Mouse (Mus musculus) small intestine, adult 2 months (tissue): ENCODE results near the gene Med6.

Experiments used
- CTCF ChIP-seq: fragments of 200-500 bp; IDR thresholded peaks from 2 replicates; pipeline ENCODE4 v1.5.1; 2012; ENCODE audit warnings: low read depth, mild to moderate bottlenecking, control low read depth, inconsistent platforms, low read length, moderate library complexity, mixed read lengths; ENCODE audit not compliant: insufficient replicate concordance, insufficient read length; ENCODE audit errors: extremely low read depth
- POLR2A ChIP-seq: fragments of 200-500 bp; IDR thresholded peaks from 2 replicates; pipeline ENCODE4 v1.6.1; 2012; ENCODE audit warnings: low read depth, mild to moderate bottlenecking, control low read depth, inconsistent platforms, low read length, moderate library complexity

DNA sequence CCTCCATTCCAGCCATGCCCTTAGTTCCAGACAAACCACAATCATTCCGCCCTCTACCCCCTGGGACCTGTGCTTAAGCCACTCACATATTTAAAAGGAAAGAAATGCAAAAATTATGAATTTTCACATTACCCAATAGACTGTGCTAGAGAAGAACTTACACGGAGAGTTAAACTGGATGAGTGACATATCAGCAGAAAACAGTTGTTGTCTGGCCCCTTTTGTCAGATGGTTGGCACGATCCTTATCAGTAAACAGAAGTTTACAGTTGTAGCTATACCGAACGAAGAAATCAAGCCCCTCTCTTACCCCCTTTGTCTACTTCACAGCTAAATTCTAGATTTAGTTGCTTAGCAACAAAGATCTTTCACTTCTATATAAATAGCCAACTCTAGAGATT, 26.9 kb downstream of the Med6 start:
- TF ChIP-seq POLR2A (no peak), CTCF (no peak)
